ENCODE assay signal across 50 mouse cellular contexts in genomic region chr4:101985678-101986077, GRCm38 (mm10). TPM values are rescaled to one million over a fixed set of nuclear protein-coding genes. Genes with fewer than 3 reads are reported as not detected.
"Had no signal": no experiment of that assay in that cellular context is flagged by ENCODE, and none has a peak within 500 bp of the region (broad histone marks: within the 10 kb centered on the region; RNA-seq: fewer than 3 reads in every experiment).

No protein-coding gene starts in this region.

- ATAC-seq: hindbrain, embryonic 16.5 days; hindbrain, postnatal 0 days; inflammation-experienced regulatory T-cells, adult 6 months had no signal

- H3K9me3 ChIP-seq: heart, embryonic 10.5 days; heart, embryonic 12.5 days; heart, embryonic 13.5 days; heart, embryonic 15.5 days; hindbrain, embryonic 10.5 days; hindbrain, embryonic 12.5 days; hindbrain, embryonic 13.5 days; hindbrain, embryonic 15.5 days; kidney, embryonic 15.5 days had no signal

- H3K9ac ChIP-seq: heart, embryonic 12.5 days; heart, embryonic 13.5 days; heart, embryonic 15.5 days; hindbrain, embryonic 12.5 days; hindbrain, embryonic 13.5 days; hindbrain, embryonic 14.5 days; hindbrain, embryonic 15.5 days; kidney, embryonic 15.5 days had no signal

- H3K4me2 ChIP-seq: heart, embryonic 11.5 days; heart, embryonic 12.5 days; heart, embryonic 13.5 days; heart, embryonic 15.5 days; hindbrain, embryonic 12.5 days; hindbrain, embryonic 13.5 days; hindbrain, embryonic 14.5 days; hindbrain, embryonic 15.5 days; kidney, embryonic 15.5 days had no signal

- H3K27ac ChIP-seq: heart, adult 2 months; heart, embryonic 10.5 days; heart, embryonic 13.5 days; heart, embryonic 15.5 days; hindbrain, embryonic 10.5 days; hindbrain, embryonic 12.5 days; hindbrain, embryonic 13.5 days; hindbrain, embryonic 14.5 days; hindbrain, embryonic 15.5 days; hindbrain, postnatal 0 days; kidney, embryonic 15.5 days; kidney, postnatal 0 days; layer of hippocampus, adult 2 months; left cerebral cortex, adult 2 months had no signal

- DNase-seq: heart, adult 2 months; heart, postnatal 10 days; heart, postnatal 14 days; heart, postnatal 36 days; heart, postnatal 4 days; kidney, adult 11 months; kidney, adult 18-20 months; kidney, adult 2 months; kidney, adult 8-10 months; kidney, adult 9 months; kidney, postnatal 10 days; kidney, postnatal 14 days; kidney, postnatal 25 days; kidney, postnatal 36 days; kidney, postnatal 4 days; layer of hippocampus, adult 9-11 months; layer of hippocampus, postnatal 36 days had no signal

- H3K36me3 ChIP-seq: heart, embryonic 10.5 days; heart, embryonic 12.5 days; heart, embryonic 13.5 days; heart, embryonic 15.5 days; hindbrain, embryonic 10.5 days; hindbrain, embryonic 12.5 days; hindbrain, embryonic 13.5 days; hindbrain, embryonic 15.5 days; kidney, embryonic 15.5 days had no signal

- H3K27me3 ChIP-seq: heart, embryonic 12.5 days; heart, embryonic 13.5 days; heart, embryonic 15.5 days; hindbrain, embryonic 12.5 days; hindbrain, embryonic 13.5 days; hindbrain, embryonic 15.5 days; kidney, embryonic 15.5 days had no signal

- H3K4me3 ChIP-seq: heart, adult 2 months; heart, embryonic 10.5 days; heart, embryonic 12.5 days; heart, embryonic 13.5 days; heart, embryonic 15.5 days; hindbrain, embryonic 10.5 days; hindbrain, embryonic 12.5 days; hindbrain, embryonic 13.5 days; hindbrain, embryonic 15.5 days; kidney, embryonic 15.5 days; layer of hippocampus, adult 2 months; left cerebral cortex, adult 2 months had no signal

- H3K4me1 ChIP-seq: heart, embryonic 10.5 days; heart, embryonic 12.5 days; heart, embryonic 13.5 days; heart, embryonic 15.5 days; hindbrain, embryonic 10.5 days; hindbrain, embryonic 12.5 days; hindbrain, embryonic 13.5 days; hindbrain, embryonic 15.5 days; kidney, embryonic 15.5 days had no signal

RNA-seq across cellular contexts. Expression of gene Gm12789, which starts 0.7 kb away (rescaled TPM):
- total RNA-seq: heart, adult 2 months; heart, adult 8-10 months; heart, postnatal 10 days; heart, postnatal 14 days; heart, postnatal 25 days; heart, postnatal 36 days; heart, postnatal 4 days; hematopoietic stem cell, adult 5-6 weeks; hindbrain, postnatal 0 days; layer of hippocampus, adult 18-20 months; layer of hippocampus, adult 2 months; layer of hippocampus, adult 8-10 months; layer of hippocampus, postnatal 10 days; layer of hippocampus, postnatal 14 days; layer of hippocampus, postnatal 25 days; layer of hippocampus, postnatal 36 days; left cerebral cortex, adult 18-20 months; left cerebral cortex, adult 2 months had no signal
- polyA plus RNA-seq: heart, adult 2 months; heart, embryonic 10.5 days; heart, embryonic 11.5 days; heart, embryonic 12.5 days; heart, embryonic 13.5 days; heart, embryonic 14.5 days; heart, embryonic 15.5 days; heart, embryonic 16.5 days; heart, postnatal 0 days; hindbrain, embryonic 10.5 days; hindbrain, embryonic 11.5 days; hindbrain, embryonic 12.5 days; hindbrain, embryonic 13.5 days; hindbrain, embryonic 14.5 days; hindbrain, embryonic 15.5 days; hindbrain, embryonic 16.5 days; hindbrain, postnatal 0 days; inflammation-experienced regulatory T-cells, adult 6 months; kidney, adult 2 months; kidney, embryonic 14.5 days; kidney, embryonic 15.5 days; kidney, embryonic 16.5 days; kidney, postnatal 0 days; large intestine, adult 2 months had no signal

RNA-seq across cellular contexts. Expression of gene Gm12790, which starts 4.8 kb away (rescaled TPM):
- total RNA-seq: heart, adult 2 months; heart, adult 8-10 months; heart, postnatal 10 days; heart, postnatal 14 days; heart, postnatal 25 days; heart, postnatal 36 days; heart, postnatal 4 days; hematopoietic stem cell, adult 5-6 weeks; hindbrain, postnatal 0 days; layer of hippocampus, adult 18-20 months; layer of hippocampus, adult 2 months; layer of hippocampus, adult 8-10 months; layer of hippocampus, postnatal 10 days; layer of hippocampus, postnatal 14 days; layer of hippocampus, postnatal 25 days; layer of hippocampus, postnatal 36 days; left cerebral cortex, adult 18-20 months; left cerebral cortex, adult 2 months had no signal
- polyA plus RNA-seq: heart, adult 2 months; heart, embryonic 10.5 days; heart, embryonic 11.5 days; heart, embryonic 12.5 days; heart, embryonic 13.5 days; heart, embryonic 14.5 days; heart, embryonic 15.5 days; heart, embryonic 16.5 days; heart, postnatal 0 days; hindbrain, embryonic 10.5 days; hindbrain, embryonic 11.5 days; hindbrain, embryonic 12.5 days; hindbrain, embryonic 13.5 days; hindbrain, embryonic 14.5 days; hindbrain, embryonic 15.5 days; hindbrain, embryonic 16.5 days; hindbrain, postnatal 0 days; inflammation-experienced regulatory T-cells, adult 6 months; kidney, adult 2 months; kidney, embryonic 14.5 days; kidney, embryonic 15.5 days; kidney, embryonic 16.5 days; kidney, postnatal 0 days; large intestine, adult 2 months had no signal

RNA-seq across cellular contexts. Expression of gene Gm12794, which starts 45.5 kb away (rescaled TPM):
- total RNA-seq: heart, adult 2 months; heart, adult 8-10 months; heart, postnatal 10 days; heart, postnatal 14 days; heart, postnatal 25 days; heart, postnatal 36 days; heart, postnatal 4 days; hematopoietic stem cell, adult 5-6 weeks; hindbrain, postnatal 0 days; layer of hippocampus, adult 18-20 months; layer of hippocampus, adult 2 months; layer of hippocampus, adult 8-10 months; layer of hippocampus, postnatal 10 days; layer of hippocampus, postnatal 14 days; layer of hippocampus, postnatal 25 days; layer of hippocampus, postnatal 36 days; left cerebral cortex, adult 18-20 months; left cerebral cortex, adult 2 months had no signal
- polyA plus RNA-seq: heart, adult 2 months; heart, embryonic 10.5 days; heart, embryonic 11.5 days; heart, embryonic 12.5 days; heart, embryonic 13.5 days; heart, embryonic 14.5 days; heart, embryonic 15.5 days; heart, embryonic 16.5 days; heart, postnatal 0 days; hindbrain, embryonic 10.5 days; hindbrain, embryonic 11.5 days; hindbrain, embryonic 12.5 days; hindbrain, embryonic 13.5 days; hindbrain, embryonic 14.5 days; hindbrain, embryonic 15.5 days; hindbrain, embryonic 16.5 days; hindbrain, postnatal 0 days; inflammation-experienced regulatory T-cells, adult 6 months; kidney, adult 2 months; kidney, embryonic 14.5 days; kidney, embryonic 15.5 days; kidney, embryonic 16.5 days; kidney, postnatal 0 days; large intestine, adult 2 months had no signal
